Mouse (Mus musculus): ENCODE measurements around the gene Cit. TPM values are rescaled to one million over a fixed set of nuclear protein-coding genes. Genes with fewer than 3 reads are reported as not detected.

Gene Cit
- total and polyA plus RNA-seq, 2 experiments = 0.43 to 0.74 TPM

- H3K36me3 ChIP-seq (ENCODE audit: control insufficient read depth, insufficient read depth, low read length) = no peaks in the 10 kb centered on the region
- DNase-seq (ENCODE audit: extremely low read depth, low read depth, low spot score) = no peak
- H3K79me2 ChIP-seq (ENCODE audit: control insufficient read depth, insufficient read depth, low read length) = no peaks in the 10 kb centered on the region
- no peak overlapping the region for H3K27ac ChIP-seq (replicated peaks; ENCODE audit: insufficient read depth, low read depth, low read length)
- WGBS = 80% methylated on average over 7 of the region's 7 CpGs
- no peak overlapping the region for H3K4me3 ChIP-seq (ENCODE audit: insufficient read depth, low read depth, low read length)
- TF ChIP-seq CTCF (IDR thresholded peaks at IDR 0.05; ENCODE audit: low read depth, low read length) (no peak), POLR2A (IDR thresholded peaks at IDR 0.05; ENCODE audit: extremely low read depth, insufficient read depth, low read length) (no peak)
- no peak overlapping the region for H3K9ac ChIP-seq (ENCODE audit: low read depth, low read length)
- no peaks in the 10 kb centered on the region for H3K27me3 ChIP-seq (ENCODE audit: control insufficient read depth, insufficient read depth, low read length)
- H3K4me1 ChIP-seq (ENCODE audit: control insufficient read depth, insufficient read depth, low read length) = 0 out of 2 replicates have a peak, but pooled peaks cover 2% of the 10 kb centered on the region
These were observed 3.4 kb downstream of the Cit start for GRCm38 (mm10) chr5:115848463-115848862.

GRCm38 (mm10) chr5:115849263-115849829 lies 4.3 kb downstream of the Cit start:
- no peaks in the 10 kb centered on the region for H3K79me2 ChIP-seq (ENCODE audit: control insufficient read depth, insufficient read depth, low read length)
- H3K36me3 ChIP-seq (ENCODE audit: control insufficient read depth, insufficient read depth, low read length) = no peaks in the 10 kb centered on the region
- H3K27ac ChIP-seq (replicated peaks; ENCODE audit: insufficient read depth, low read depth, low read length) = no peak overlapping the region
- TF ChIP-seq CTCF (IDR thresholded peaks at IDR 0.05; ENCODE audit: low read depth, low read length) = no peak
- no peak for TF ChIP-seq POLR2A (IDR thresholded peaks at IDR 0.05; ENCODE audit: extremely low read depth, insufficient read depth, low read length)
- no peaks in the 10 kb centered on the region for H3K27me3 ChIP-seq (ENCODE audit: control insufficient read depth, insufficient read depth, low read length)
- 0 out of 2 replicates have a peak, but pooled peaks cover 2% of the 10 kb centered on the region for H3K4me1 ChIP-seq (ENCODE audit: control insufficient read depth, insufficient read depth, low read length)
- DNase-seq (ENCODE audit: extremely low read depth, low read depth, low spot score) = no peak
- WGBS = 84% methylated on average over 12 of the region's 12 CpGs
- no peak overlapping the region for H3K4me3 ChIP-seq (ENCODE audit: insufficient read depth, low read depth, low read length)
- no peak overlapping the region for H3K9ac ChIP-seq (ENCODE audit: low read depth, low read length)

DNA sequence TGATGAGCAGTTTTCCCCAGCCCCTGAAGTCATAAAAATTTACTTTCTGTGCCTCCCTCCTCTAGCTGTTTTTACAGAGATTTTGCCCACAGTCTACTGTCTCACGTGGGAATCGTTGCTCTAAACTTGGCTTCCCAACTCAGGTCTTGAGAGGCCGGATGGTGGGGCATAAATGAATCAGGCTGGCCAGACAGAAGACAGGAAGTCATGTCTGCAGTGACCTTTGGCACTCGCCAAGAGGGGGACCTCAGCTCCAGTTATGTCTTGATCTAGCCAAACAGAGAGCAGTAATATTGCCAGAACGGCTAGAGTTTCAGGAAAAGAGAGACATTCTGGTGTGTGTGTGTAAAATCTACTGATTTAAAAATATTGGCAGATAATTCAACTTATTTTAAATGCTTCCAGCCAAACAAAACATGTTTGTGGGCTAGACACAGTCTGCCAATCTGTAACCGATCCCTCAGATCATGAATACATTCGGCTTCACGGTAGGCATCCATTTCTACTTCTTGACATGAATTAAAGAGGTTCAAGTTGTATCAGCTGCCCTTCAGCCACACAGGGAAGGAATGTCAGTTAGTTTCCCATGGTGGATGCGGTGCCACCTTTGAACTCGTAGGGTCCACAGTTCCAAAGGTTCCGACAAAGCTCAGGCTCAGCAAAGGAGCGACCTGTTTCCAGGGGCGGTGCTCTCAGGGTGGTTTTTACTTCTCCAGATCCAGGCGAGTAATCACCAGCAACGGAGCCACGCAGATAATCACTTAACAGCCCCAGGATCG lies 5.4 kb downstream of the Cit start:
- 0 out of 2 replicates have a peak, but pooled peaks cover 2% of the 10 kb centered on the region for H3K4me1 ChIP-seq (ENCODE audit: control insufficient read depth, insufficient read depth, low read length)
- H3K79me2 ChIP-seq (ENCODE audit: control insufficient read depth, insufficient read depth, low read length) = no peaks in the 10 kb centered on the region
- no peaks in the 10 kb centered on the region for H3K36me3 ChIP-seq (ENCODE audit: control insufficient read depth, insufficient read depth, low read length)
- H3K4me3 ChIP-seq (ENCODE audit: insufficient read depth, low read depth, low read length) = no peak overlapping the region
- no peak overlapping the region for H3K9ac ChIP-seq (ENCODE audit: low read depth, low read length)
- TF ChIP-seq CTCF (IDR thresholded peaks at IDR 0.05; ENCODE audit: low read depth, low read length) (no peak), POLR2A (IDR thresholded peaks at IDR 0.05; ENCODE audit: extremely low read depth, insufficient read depth, low read length) (no peak)
- no peak for DNase-seq (ENCODE audit: extremely low read depth, low read depth, low spot score)
- WGBS = 43% methylated on average over 17 of the region's 17 CpGs
- H3K27ac ChIP-seq (replicated peaks; ENCODE audit: insufficient read depth, low read depth, low read length) = no peak overlapping the region
- H3K27me3 ChIP-seq (ENCODE audit: control insufficient read depth, insufficient read depth, low read length) = no peaks in the 10 kb centered on the region

GRCm38 (mm10) chr5:115851029-115851365 lies 5.9 kb downstream of the Cit start:
- H3K9ac ChIP-seq (ENCODE audit: low read depth, low read length) = no peak overlapping the region
- H3K27ac ChIP-seq (replicated peaks; ENCODE audit: insufficient read depth, low read depth, low read length) = no peak overlapping the region
- DNase-seq (ENCODE audit: extremely low read depth, low read depth, low spot score) = no peak
- no peaks in the 10 kb centered on the region for H3K36me3 ChIP-seq (ENCODE audit: control insufficient read depth, insufficient read depth, low read length)
- WGBS = 34% methylated on average over 13 of the region's 13 CpGs
- TF ChIP-seq CTCF (IDR thresholded peaks at IDR 0.05; ENCODE audit: low read depth, low read length) (no peak), POLR2A (IDR thresholded peaks at IDR 0.05; ENCODE audit: extremely low read depth, insufficient read depth, low read length) (no peak)
- H3K27me3 ChIP-seq (ENCODE audit: control insufficient read depth, insufficient read depth, low read length) = no peaks in the 10 kb centered on the region
- 0 out of 2 replicates have a peak, but pooled peaks cover 2% of the 10 kb centered on the region for H3K4me1 ChIP-seq (ENCODE audit: control insufficient read depth, insufficient read depth, low read length)
- H3K4me3 ChIP-seq (ENCODE audit: insufficient read depth, low read depth, low read length) = no peak overlapping the region
- no peaks in the 10 kb centered on the region for H3K79me2 ChIP-seq (ENCODE audit: control insufficient read depth, insufficient read depth, low read length)

GRCm38 (mm10) chr5:115852431-115852830 lies 7.4 kb downstream of the Cit start:
- no peak for TF ChIP-seq POLR2A (IDR thresholded peaks at IDR 0.05; ENCODE audit: extremely low read depth, insufficient read depth, low read length)
- WGBS = 96% methylated on average over 4 of the region's 4 CpGs
- no peaks in the 10 kb centered on the region for H3K36me3 ChIP-seq (ENCODE audit: control insufficient read depth, insufficient read depth, low read length)

GRCm38 (mm10) chr5:115853691-115854090 lies 8.6 kb downstream of the Cit start:
- H3K27me3 ChIP-seq (ENCODE audit: control insufficient read depth, insufficient read depth, low read length) = no peaks in the 10 kb centered on the region
- H3K4me3 ChIP-seq (ENCODE audit: insufficient read depth, low read depth, low read length) = no peak overlapping the region
- H3K36me3 ChIP-seq (ENCODE audit: control insufficient read depth, insufficient read depth, low read length) = no peaks in the 10 kb centered on the region
- H3K9ac ChIP-seq (ENCODE audit: low read depth, low read length) = no peak overlapping the region
- H3K79me2 ChIP-seq (ENCODE audit: control insufficient read depth, insufficient read depth, low read length) = no peaks in the 10 kb centered on the region
- no peak for DNase-seq (ENCODE audit: extremely low read depth, low read depth, low spot score)
- H3K4me1 ChIP-seq (ENCODE audit: control insufficient read depth, insufficient read depth, low read length) = 0 out of 2 replicates have a peak, but pooled peaks cover 2% of the 10 kb centered on the region
- WGBS = 89% methylated on average over 9 of the region's 9 CpGs
- no peak overlapping the region for H3K27ac ChIP-seq (replicated peaks; ENCODE audit: insufficient read depth, low read depth, low read length)
- TF ChIP-seq CTCF (IDR thresholded peaks at IDR 0.05; ENCODE audit: low read depth, low read length) (no peak), POLR2A (IDR thresholded peaks at IDR 0.05; ENCODE audit: extremely low read depth, insufficient read depth, low read length) (no peak)

More at GRCm38 (mm10) chr5:115852431-115852830, 7.4 kb downstream of the Cit start:
- Histone ChIP-seq H3K4me3 (ENCODE audit: insufficient read depth, low read depth, low read length) (no peak overlapping the region), H3K27ac (replicated peaks; ENCODE audit: insufficient read depth, low read depth, low read length) (no peak overlapping the region), H3K4me1 (ENCODE audit: control insufficient read depth, insufficient read depth, low read length) (0 out of 2 replicates have a peak, but pooled peaks cover 2% of the 10 kb centered on the region), H3K27me3 (ENCODE audit: control insufficient read depth, insufficient read depth, low read length) (no peaks in the 10 kb centered on the region), H3K9ac (ENCODE audit: low read depth, low read length) (no peak overlapping the region), H3K79me2 (ENCODE audit: control insufficient read depth, insufficient read depth, low read length) (no peaks in the 10 kb centered on the region)
- DNase-seq (ENCODE audit: extremely low read depth, low read depth, low spot score) = no peak
